ENCODE assay signal across 8 mouse cellular contexts in genomic region chr12:79993821-79994571, GRCm38 (mm10).
DNase-seq lines count a peak whose midpoint lies in the region; ATAC-seq and TF ChIP-seq lines count a peak whose summit lies in the region.

No protein-coding gene starts in this region.

- H3K4me3 ChIP-seq in kidney, embryonic 15.5 days (replicated peaks): no peak overlapping the region
- H3K4me3 ChIP-seq in kidney, adult 2 months (ENCODE audit: insufficient read depth, low read depth, low read length): no peak overlapping the region
- H3K4me3 ChIP-seq in hindbrain, embryonic 14.5 days (replicated peaks; ENCODE audit: low read length): no peak overlapping the region
- no peak overlapping the region for H3K4me3 ChIP-seq in cerebellum, adult 2 months (replicated peaks; ENCODE audit: insufficient read depth, low read depth, low read length)

- no peak for TF ChIP-seq POLR2A in kidney, adult 2 months (IDR thresholded peaks at IDR 0.05; ENCODE audit: low read depth, low read length)
- TF ChIP-seq POLR2A in cerebellum, adult 2 months (IDR thresholded peaks at IDR 0.05; ENCODE audit: borderline replicate concordance, insufficient read depth, low read length): no peak

- peak; percentile 88 for ATAC-seq in kidney, embryonic 15.5 days (replicated peaks; ENCODE audit: low FRiP score)
- ATAC-seq in hindbrain, embryonic 14.5 days (ENCODE audit: low FRiP score): no peak; the same call in 1 of the 2 replicates
- ATAC-seq in frontal cortex, adult (ENCODE audit: low TSS enrichment): no peak

- 36% methylated on average over 5 of the region's 5 CpGs for WGBS in kidney, embryonic 15.5 days
- WGBS in kidney, adult 2 months: 63% methylated on average over 5 of the region's 5 CpGs
- WGBS in hindbrain, embryonic 14.5 days: 79% methylated on average over 5 of the region's 5 CpGs
- WGBS in cerebellum, adult 2 months: 67% methylated on average over 5 of the region's 5 CpGs

- no peak overlapping the region for H3K9ac ChIP-seq in kidney, embryonic 15.5 days
- no peak overlapping the region for H3K9ac ChIP-seq in hindbrain, embryonic 14.5 days

- H3K27ac ChIP-seq in kidney, embryonic 15.5 days: peak overlapping the region; percentile 92
- no peak overlapping the region for H3K27ac ChIP-seq in kidney, adult 2 months (ENCODE audit: insufficient read depth, low read depth, low read length)
- H3K27ac ChIP-seq in hindbrain, embryonic 14.5 days: peak overlapping the region; percentile 27; the same call in 1 of the 2 replicates
- H3K27ac ChIP-seq in cerebellum, adult 2 months (ENCODE audit: insufficient read depth, low read length): no peak overlapping the region

- no peaks in the 10 kb centered on the region for H3K27me3 ChIP-seq in kidney, embryonic 15.5 days
- H3K27me3 ChIP-seq in kidney, adult 2 months (replicated peaks; ENCODE audit: control insufficient read depth, insufficient read depth, low read length): no peaks in the 10 kb centered on the region
- no peaks in the 10 kb centered on the region for H3K27me3 ChIP-seq in hindbrain, embryonic 14.5 days (ENCODE audit: control insufficient read depth, insufficient read depth, low read length)
- no peaks in the 10 kb centered on the region for H3K27me3 ChIP-seq in cerebellum, adult 2 months (ENCODE audit: control insufficient read depth, insufficient read depth, low read length)

- no peak for TF ChIP-seq CTCF in kidney, adult 2 months (conservative IDR thresholded peaks at IDR 0.05; ENCODE audit: insufficient read depth, insufficient read length, low read depth, low read length)
- TF ChIP-seq CTCF in cerebellum, adult 2 months (IDR thresholded peaks at IDR 0.05; ENCODE audit: borderline replicate concordance, insufficient read depth, low read depth, low read length): no peak

- no peaks in the 10 kb centered on the region for H3K9me3 ChIP-seq in kidney, embryonic 15.5 days (replicated peaks)
- no peaks in the 10 kb centered on the region for H3K9me3 ChIP-seq in hindbrain, embryonic 14.5 days (ENCODE audit: control insufficient read depth, low read length)

- H3K4me2 ChIP-seq in kidney, embryonic 15.5 days: no peak overlapping the region
- no peak overlapping the region for H3K4me2 ChIP-seq in hindbrain, embryonic 14.5 days (replicated peaks)

- DNase-seq in kidney, adult 2 months: no peak
- peak; percentile 54 for DNase-seq in embryo, embryonic 11 days
- no peak for DNase-seq in hindbrain, embryonic 14.5 days (ENCODE audit: low spot score)
- peak; percentile 41 for DNase-seq in lung, postnatal 36 days
- no peak for DNase-seq in cerebellum, adult 2 months
- DNase-seq in spleen, postnatal 14 days (ENCODE audit: low spot score in 2 of 2): no peak

- no peaks in the 10 kb centered on the region for H3K36me3 ChIP-seq in kidney, embryonic 15.5 days
- H3K36me3 ChIP-seq in kidney, adult 2 months (ENCODE audit: control insufficient read depth, insufficient read depth, low read length): no peaks in the 10 kb centered on the region
- no peaks in the 10 kb centered on the region for H3K36me3 ChIP-seq in hindbrain, embryonic 14.5 days (replicated peaks; ENCODE audit: control insufficient read depth, insufficient read depth)

- peaks cover 67% of the 10 kb centered on the region for H3K4me1 ChIP-seq in kidney, embryonic 15.5 days
- H3K4me1 ChIP-seq in kidney, adult 2 months (ENCODE audit: control insufficient read depth, insufficient read depth, low read length): peaks cover 8% of the 10 kb centered on the region
- peaks cover 26% of the 10 kb centered on the region for H3K4me1 ChIP-seq in hindbrain, embryonic 14.5 days (replicated peaks; ENCODE audit: control insufficient read depth, insufficient read depth, low read length)
- peaks cover 7% of the 10 kb centered on the region; the same call in 1 of the 2 replicates for H3K4me1 ChIP-seq in cerebellum, adult 2 months (ENCODE audit: control insufficient read depth, insufficient read depth, low read length)

Comparison
In these comparisons a context has a peak if more than half of its experiments do, and no peak if none do; other contexts are left out.
1. H3K27ac ChIP-seq: peak in kidney, embryonic 15.5 days (single experiment) and hindbrain, embryonic 14.5 days (single experiment); none in kidney, adult 2 months (single experiment) and cerebellum, adult 2 months (single experiment).
2. DNase-seq: peak in embryo, embryonic 11 days (single experiment) and lung, postnatal 36 days (single experiment); none in kidney, adult 2 months (single experiment), hindbrain, embryonic 14.5 days (single experiment), cerebellum, adult 2 months (0 of 2) and spleen, postnatal 14 days (0 of 2).